Mouse (Mus musculus): ENCODE measurements at regions not wholly inside any gene's neighbourhood (a gene's known extent, or its start where the extent isn't known, plus 50 kb on each side); places are given as distances from the start of the nearest gene placed in this dataset.

GRCm38 (mm10) chr17:83088471-83088870, 126.6 kb upstream of the Pkdcc start:
- Histone ChIP-seq H3K27ac (no peak overlapping the region), H3K27me3 (ENCODE audit: low read depth, poor library complexity, severe bottlenecking) (peaks cover 75% of the 10 kb centered on the region), H3K4me1 (peaks cover 28% of the 10 kb centered on the region), H3K36me3 (no peaks in the 10 kb centered on the region), H3K4me3 (no peak overlapping the region), H3K9me3 (replicated peaks) (no peaks in the 10 kb centered on the region)
- 90% methylated on average over 2 of the region's 2 CpGs for WGBS
- DNase-seq (ENCODE audit: low spot score): no peak

- Histone ChIP-seq H3K27ac (no peak overlapping the region), H3K9me3 (replicated peaks) (no peaks in the 10 kb centered on the region), H3K36me3 (no peaks in the 10 kb centered on the region), H3K27me3 (ENCODE audit: low read depth, poor library complexity, severe bottlenecking) (peaks cover 84% of the 10 kb centered on the region), H3K4me1 (peaks cover 21% of the 10 kb centered on the region; the same call in 1 of the 2 replicates), H3K4me3 (no peak overlapping the region)
- no peak for DNase-seq (ENCODE audit: low spot score)
- WGBS: 79% methylated on average over 10 of the region's 10 CpGs
These were observed 125.0 kb upstream of the Pkdcc start for GRCm38 (mm10) chr17:83089856-83090692.

- H3K4me1 ChIP-seq: peaks cover 40% of the 10 kb centered on the region
- H3K9me3 ChIP-seq (replicated peaks): no peaks in the 10 kb centered on the region
- 88% methylated on average over 5 of the region's 5 CpGs for WGBS
- H3K27ac ChIP-seq: no peak overlapping the region
- H3K27me3 ChIP-seq (ENCODE audit: low read depth, poor library complexity, severe bottlenecking): peaks cover 94% of the 10 kb centered on the region
- DNase-seq (ENCODE audit: low spot score): no peak
- H3K4me3 ChIP-seq: no peak overlapping the region
- H3K36me3 ChIP-seq: no peaks in the 10 kb centered on the region
These were observed 121.2 kb upstream of the Pkdcc start for GRCm38 (mm10) chr17:83093862-83094261.

DNA sequence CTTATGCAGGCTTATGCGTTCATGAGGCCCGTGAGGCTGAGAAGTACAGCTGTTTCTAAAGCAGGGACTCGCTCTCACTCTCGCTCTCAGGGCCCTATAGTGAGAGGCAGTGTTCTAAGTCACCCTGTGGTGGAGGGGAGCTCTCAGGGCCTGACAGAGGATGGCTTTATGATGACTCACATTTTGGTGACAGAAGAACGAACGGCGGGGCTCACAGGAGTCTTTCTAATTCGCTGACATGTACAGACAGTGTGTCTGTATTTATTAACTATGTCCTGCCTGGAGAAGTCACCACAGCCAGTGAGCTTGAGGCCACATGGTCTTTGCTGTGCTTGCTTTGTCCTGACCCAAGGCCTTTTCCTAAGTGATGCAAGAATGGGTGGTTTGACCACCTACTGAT, 118.6 kb upstream of the Pkdcc start:
- H3K27me3 ChIP-seq (ENCODE audit: low read depth, poor library complexity, severe bottlenecking): peaks cover 86% of the 10 kb centered on the region
- no peak overlapping the region for H3K27ac ChIP-seq
- no peaks in the 10 kb centered on the region for H3K36me3 ChIP-seq
- no peak for DNase-seq (ENCODE audit: low spot score)
- no peaks in the 10 kb centered on the region for H3K9me3 ChIP-seq (replicated peaks)
- H3K4me3 ChIP-seq: no peak overlapping the region
- WGBS: 66% methylated on average over 8 of the region's 8 CpGs
- peaks cover 58% of the 10 kb centered on the region for H3K4me1 ChIP-seq

GRCm38 (mm10) chr17:83097998-83098397, 117.1 kb upstream of the Pkdcc start:
- Histone ChIP-seq H3K36me3 (no peaks in the 10 kb centered on the region), H3K27me3 (ENCODE audit: low read depth, poor library complexity, severe bottlenecking) (peaks cover 86% of the 10 kb centered on the region), H3K4me1 (peaks cover 73% of the 10 kb centered on the region), H3K9me3 (replicated peaks) (no peaks in the 10 kb centered on the region), H3K27ac (peak overlapping the region; percentile 27; the same call in 1 of the 2 replicates), H3K4me3 (no peak overlapping the region)
- WGBS: 78% methylated on average over 16 of the region's 16 CpGs
- DNase-seq (ENCODE audit: low spot score): no peak

DNA sequence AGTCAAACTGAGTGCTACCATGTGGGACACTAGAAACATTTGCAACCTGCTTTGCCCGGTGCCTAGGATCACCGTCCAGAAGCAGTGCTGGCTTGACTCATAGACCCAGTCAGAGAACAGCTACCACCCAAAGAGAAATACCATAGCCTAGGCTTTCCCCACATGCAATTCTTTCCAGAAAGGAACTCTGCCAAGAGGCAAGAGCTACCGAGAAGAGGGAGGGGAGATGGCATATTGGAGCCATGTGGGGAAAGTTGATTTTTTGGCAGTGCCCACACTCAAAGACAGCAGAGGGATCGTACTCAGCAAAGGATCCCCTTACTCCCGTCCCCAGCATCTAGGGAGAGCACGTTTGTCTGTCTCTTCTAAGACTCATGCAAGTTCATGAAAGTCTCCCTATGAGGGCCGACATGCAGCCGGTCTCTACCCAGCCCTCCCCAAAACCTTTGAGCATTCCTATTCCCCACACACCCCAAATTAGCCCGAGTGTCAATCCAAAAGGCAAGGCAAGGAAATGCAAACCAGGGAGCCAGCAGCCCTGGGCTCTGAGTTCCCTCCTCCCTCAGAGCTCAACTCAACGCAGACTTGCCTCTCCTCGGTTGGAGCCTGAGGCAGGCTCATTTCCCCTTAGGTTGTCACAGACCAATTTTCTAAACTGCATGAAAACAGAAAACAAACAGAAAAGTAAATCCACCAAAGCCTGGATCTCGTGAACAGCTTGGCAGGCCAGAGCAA, 116.2 kb upstream of the Pkdcc start:
- H3K27me3 ChIP-seq (ENCODE audit: low read depth, poor library complexity, severe bottlenecking): peaks cover 84% of the 10 kb centered on the region
- no peak for DNase-seq (ENCODE audit: low spot score)
- H3K4me1 ChIP-seq: peaks cover 76% of the 10 kb centered on the region
- no peaks in the 10 kb centered on the region for H3K9me3 ChIP-seq (replicated peaks)
- 0 out of 2 replicates have a peak overlapping the region, but pooled peaks have one; percentile 5 for H3K27ac ChIP-seq
- H3K36me3 ChIP-seq: no peaks in the 10 kb centered on the region
- no peak overlapping the region for H3K4me3 ChIP-seq
- 53% methylated on average over 12 of the region's 12 CpGs for WGBS

DNA sequence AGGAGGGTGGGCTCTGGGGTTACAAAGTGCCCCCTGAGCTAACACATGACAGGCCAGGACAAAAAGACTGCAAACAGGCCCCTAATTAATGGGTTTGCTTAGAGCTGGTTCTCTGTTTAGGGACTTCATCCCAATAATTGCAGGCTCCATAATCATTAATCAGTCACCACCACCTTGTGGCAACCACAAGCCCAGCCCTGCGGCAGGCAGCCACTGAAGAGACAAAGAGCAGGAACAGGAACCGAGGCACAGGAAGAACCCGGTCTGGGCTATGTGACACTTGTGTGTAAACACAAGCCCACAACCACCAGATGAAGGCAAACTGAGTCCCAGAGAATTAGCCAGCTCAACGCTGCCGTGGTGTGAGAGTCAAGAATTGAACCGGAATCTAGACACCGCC, 114.1 kb upstream of the Pkdcc start:
- Histone ChIP-seq H3K27me3 (ENCODE audit: low read depth, poor library complexity, severe bottlenecking) (peaks cover 80% of the 10 kb centered on the region), H3K4me1 (peaks cover 70% of the 10 kb centered on the region), H3K27ac (peak overlapping the region; percentile 72), H3K9me3 (replicated peaks) (no peaks in the 10 kb centered on the region), H3K4me3 (no peak overlapping the region), H3K36me3 (no peaks in the 10 kb centered on the region)
- 31% methylated on average over 7 of the region's 7 CpGs for WGBS
- DNase-seq (ENCODE audit: low spot score): peak; percentile 58

- Histone ChIP-seq H3K4me1 (peaks cover 70% of the 10 kb centered on the region), H3K4me3 (no peak overlapping the region), H3K27me3 (ENCODE audit: low read depth, poor library complexity, severe bottlenecking) (peaks cover 80% of the 10 kb centered on the region), H3K9me3 (replicated peaks) (no peaks in the 10 kb centered on the region), H3K27ac (peak overlapping the region; percentile 72), H3K36me3 (no peaks in the 10 kb centered on the region)
- WGBS: 89% methylated on average over 14 of the region's 14 CpGs
- no peak for DNase-seq (ENCODE audit: low spot score)
These were observed 113.3 kb upstream of the Pkdcc start for GRCm38 (mm10) chr17:83101756-83102155.

GRCm38 (mm10) chr17:83102675-83103412, 112.2 kb upstream of the Pkdcc start:
- Histone ChIP-seq H3K4me1 (peaks cover 64% of the 10 kb centered on the region), H3K9me3 (replicated peaks) (no peaks in the 10 kb centered on the region), H3K27ac (no peak overlapping the region), H3K27me3 (ENCODE audit: low read depth, poor library complexity, severe bottlenecking) (peaks cover 81% of the 10 kb centered on the region), H3K36me3 (no peaks in the 10 kb centered on the region), H3K4me3 (no peak overlapping the region)
- 59% methylated on average over 6 of the region's 6 CpGs for WGBS
- DNase-seq (ENCODE audit: low spot score): no peak

DNA sequence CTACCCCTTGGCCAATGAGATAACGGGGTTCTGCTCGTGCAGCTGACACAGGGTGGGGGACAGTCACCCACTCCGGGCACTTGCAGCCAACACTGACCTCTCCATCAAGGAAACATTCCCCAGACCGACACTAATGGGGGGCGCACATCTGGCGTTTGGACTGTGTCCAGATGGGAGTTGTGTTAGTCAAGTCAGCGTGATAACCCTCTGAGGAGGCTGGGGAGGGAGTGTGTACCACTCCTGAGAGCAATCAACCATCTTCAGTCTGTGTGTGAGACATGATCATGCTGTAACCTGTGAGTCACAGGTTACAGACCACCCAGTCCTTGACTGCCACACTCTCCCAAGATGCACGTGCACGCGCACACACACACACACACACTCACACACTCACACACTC, 106.9 kb upstream of the Pkdcc start:
- no peak overlapping the region for H3K27ac ChIP-seq
- no peaks in the 10 kb centered on the region for H3K9me3 ChIP-seq (replicated peaks)
- H3K4me1 ChIP-seq: peaks cover 32% of the 10 kb centered on the region
- no peak overlapping the region for H3K4me3 ChIP-seq
- no peak for DNase-seq (ENCODE audit: low spot score)
- peaks cover 93% of the 10 kb centered on the region for H3K27me3 ChIP-seq (ENCODE audit: low read depth, poor library complexity, severe bottlenecking)
- no peaks in the 10 kb centered on the region for H3K36me3 ChIP-seq
- 54% methylated on average over 10 of the region's 10 CpGs for WGBS

GRCm38 (mm10) chr17:83109792-83110440, 105.2 kb upstream of the Pkdcc start:
- peaks cover 98% of the 10 kb centered on the region for H3K27me3 ChIP-seq (ENCODE audit: low read depth, poor library complexity, severe bottlenecking)
- no peak overlapping the region for H3K4me3 ChIP-seq
- peak overlapping the region; percentile 33; the same call in 1 of the 2 replicates for H3K27ac ChIP-seq
- 51% methylated on average over 10 of the region's 10 CpGs for WGBS
- no peaks in the 10 kb centered on the region for H3K36me3 ChIP-seq
- peaks cover 46% of the 10 kb centered on the region for H3K4me1 ChIP-seq
- no peak for DNase-seq (ENCODE audit: low spot score)
- H3K9me3 ChIP-seq (replicated peaks): no peaks in the 10 kb centered on the region

- DNase-seq (ENCODE audit: low spot score): no peak
- Histone ChIP-seq H3K4me1 (peaks cover 53% of the 10 kb centered on the region), H3K27ac (peak overlapping the region; percentile 33; the same call in 1 of the 2 replicates), H3K36me3 (no peaks in the 10 kb centered on the region), H3K4me3 (no peak overlapping the region), H3K9me3 (replicated peaks) (no peaks in the 10 kb centered on the region), H3K27me3 (ENCODE audit: low read depth, poor library complexity, severe bottlenecking) (peaks cover 98% of the 10 kb centered on the region)
- 55% methylated on average over 8 of the region's 8 CpGs for WGBS
These were observed 104.5 kb upstream of the Pkdcc start for GRCm38 (mm10) chr17:83110556-83110955.
